Mouse (Mus musculus) heart, adult 2 months (tissue): ENCODE results near the gene Palld. TPM values are rescaled to one million over a fixed set of nuclear protein-coding genes. Genes with fewer than 3 reads are reported as not detected.

Source experiments
- DNase-seq, 2 experiments: peaks; one replicate each; pipeline ENCODE4 v3.0.0; 2021
- H3K27ac ChIP-seq: fragments of 200-600 bp; 2 replicates; pipeline ENCODE4 v1.8.1; 2022
- H3K27me3 ChIP-seq: fragments of 200-500 bp; 2 replicates; pipeline ENCODE4 v1.6.1; 2012; ENCODE audit warnings: mild to moderate bottlenecking, low read length, inconsistent platforms, mixed read lengths; ENCODE audit not compliant: control insufficient read depth, insufficient read depth
- H3K36me3 ChIP-seq: fragments of 200-500 bp; 2 replicates; pipeline ENCODE4 v1.6.1; 2012; ENCODE audit warnings: low read length, inconsistent platforms; ENCODE audit not compliant: control insufficient read depth, insufficient read depth
- H3K4me1 ChIP-seq: fragments of 200-500 bp; 2 replicates; pipeline ENCODE4 v1.6.1; 2011; ENCODE audit warnings: low read length; ENCODE audit not compliant: control insufficient read depth, insufficient read depth
- H3K4me3 ChIP-seq: fragments of 200-600 bp; 2 replicates; pipeline ENCODE4 v1.8.1; 2022
- H3K79me2 ChIP-seq: fragments of 200-500 bp; replicated peaks from 2 replicates; pipeline ENCODE4 v1.6.1; 2012; ENCODE audit warnings: mild to moderate bottlenecking, inconsistent platforms, low read length, moderate library complexity, mixed read lengths; ENCODE audit not compliant: control insufficient read depth, insufficient read depth
- H3K9ac ChIP-seq: fragments of 200-500 bp; 2 replicates; pipeline ENCODE4 v1.6.1; 2012; ENCODE audit warnings: low read depth, mild to moderate bottlenecking, control low read depth, inconsistent platforms, low read length, mixed read lengths
- CTCF ChIP-seq: fragments of 200-600 bp; IDR thresholded peaks from 2 replicates; pipeline ENCODE4 v1.8.1; 2022; ENCODE audit warnings: antibody characterized with exemption, mild to moderate bottlenecking, moderate library complexity
- EP300 ChIP-seq: fragments of 200-500 bp; IDR thresholded peaks from 2 replicates; pipeline ENCODE4 v1.6.1; 2011; ENCODE audit warnings: low read depth, low read length, control low read depth; ENCODE audit not compliant: insufficient read depth
- POLR2A ChIP-seq: fragments of 200-500 bp; IDR thresholded peaks from 2 replicates; pipeline ENCODE4 v1.6.1; 2011; ENCODE audit warnings: mild to moderate bottlenecking, low read depth, low read length, control low read depth; ENCODE audit not compliant: insufficient read depth
- WGBS: fragments of 180-500 bp; shearing (Covaris S2); methylation state at CpG from one replicate; pipeline ENCODE4 v1.1.7; 2018; 5-methylcytosine and 5-hydroxymethylcytosine counted together
- intact Hi-C: fragments of 180-260 bp; cut with DNase I; formaldehyde crosslinking; loops from one replicate; pipeline ENCODE4 v1.15.1; 2025
- polyA plus RNA-seq: library from polyadenylated mRNA; depleted of rRNA; stranded (reverse); fragments of >200 nt; gene quantifications from 2 replicates; pipeline ENCODE4 v1.2.3, GENCODE M21; 2012
- total RNA-seq, 2 experiments: library from RNA; stranded (reverse); gene quantifications; 2 replicates each; pipeline ENCODE4 v1.2.3; 2021

The Palld gene
- total and polyA plus RNA-seq, 3 experiments: 60.3 to 188 (median 169) TPM

GRCm38 (mm10) chr8:61803764-61804163, 98.7 kb downstream of the Palld start:
- Histone ChIP-seq H3K4me1 (no peaks in the 10 kb centered on the region), H3K4me3 (no peak overlapping the region), H3K9ac (no peak overlapping the region), H3K36me3 (no peaks in the 10 kb centered on the region; the same call in 1 of the 2 replicates), H3K27me3 (no peaks in the 10 kb centered on the region), H3K79me2 (0 out of 2 replicates have a peak, but pooled peaks cover 2% of the 10 kb centered on the region), H3K27ac (no peak overlapping the region)
- intact Hi-C loops: no loop called here
- no peak for TF ChIP-seq EP300
- TF ChIP-seq CTCF: no peak
- no peak for TF ChIP-seq POLR2A
- 63% methylated on average over 2 of the region's 2 CpGs for WGBS
- DNase-seq: peak in 1 of 2 experiments; percentile 16

- DNase-seq: no peak
- 61% methylated on average over 2 of the region's 2 CpGs for WGBS
- intact Hi-C loops: no loop called here
- peaks cover 1% of the 10 kb centered on the region; the same call in 1 of the 2 replicates for H3K36me3 ChIP-seq
- no peak for TF ChIP-seq POLR2A
- TF ChIP-seq EP300: no peak
- TF ChIP-seq CTCF: no peak
- no peak overlapping the region for H3K9ac ChIP-seq
- H3K79me2 ChIP-seq: 0 out of 2 replicates have a peak, but pooled peaks cover 2% of the 10 kb centered on the region
- H3K4me1 ChIP-seq: no peaks in the 10 kb centered on the region
- no peak overlapping the region for H3K4me3 ChIP-seq
- no peaks in the 10 kb centered on the region for H3K27me3 ChIP-seq
- no peak overlapping the region for H3K27ac ChIP-seq
Measured at GRCm38 (mm10) chr8:61802840-61803239, 99.7 kb downstream of the Palld start.

GRCm38 (mm10) chr8:61797391-61797947, 105.0 kb downstream of the Palld start:
- DNase-seq: no peak
- no peak for TF ChIP-seq CTCF
- no peak for TF ChIP-seq EP300
- TF ChIP-seq POLR2A: no peak
- Histone ChIP-seq H3K4me1 (peaks cover 2% of the 10 kb centered on the region; the same call in 1 of the 2 replicates), H3K36me3 (peaks cover 11% of the 10 kb centered on the region), H3K27me3 (no peaks in the 10 kb centered on the region), H3K79me2 (no peaks in the 10 kb centered on the region; the same call in 1 of the 2 replicates), H3K9ac (no peak overlapping the region), H3K4me3 (no peak overlapping the region), H3K27ac (peak overlapping the region; percentile 6)
- 64% methylated on average over 1 of the region's 1 CpGs for WGBS
- intact Hi-C loops: no loop called here

GRCm38 (mm10) chr8:61796537-61797050, 105.9 kb downstream of the Palld start:
- TF ChIP-seq POLR2A: no peak
- no peak for TF ChIP-seq EP300
- no peak for TF ChIP-seq CTCF
- H3K27ac ChIP-seq: no peak overlapping the region
- H3K9ac ChIP-seq: no peak overlapping the region
- intact Hi-C loops: no loop called here
- H3K79me2 ChIP-seq: no peaks in the 10 kb centered on the region; the same call in 1 of the 2 replicates
- DNase-seq: no peak
- no peak overlapping the region for H3K4me3 ChIP-seq
- no peaks in the 10 kb centered on the region for H3K27me3 ChIP-seq
- WGBS: 81% methylated on average over 7 of the region's 7 CpGs
- peaks cover 11% of the 10 kb centered on the region for H3K36me3 ChIP-seq
- peaks cover 2% of the 10 kb centered on the region; the same call in 1 of the 2 replicates for H3K4me1 ChIP-seq

- Histone ChIP-seq H3K79me2 (no peaks in the 10 kb centered on the region; the same call in 1 of the 2 replicates), H3K27ac (no peak overlapping the region), H3K27me3 (no peaks in the 10 kb centered on the region), H3K36me3 (peaks cover 2% of the 10 kb centered on the region; the same call in 1 of the 2 replicates), H3K4me3 (no peak overlapping the region), H3K4me1 (no peaks in the 10 kb centered on the region), H3K9ac (no peak overlapping the region)
- DNase-seq: no peak
- 76% methylated on average over 3 of the region's 3 CpGs for WGBS
- intact Hi-C loops: loop anchor here (5.0 kb wide), 1 partner anchor 42 kb away; no protein-coding TSS in a partner anchor
- TF ChIP-seq POLR2A (no peak), EP300 (no peak), CTCF (no peak)
Measured at GRCm38 (mm10) chr8:61789946-61790345, 112.5 kb downstream of the Palld start.

GRCm38 (mm10) chr8:61789289-61789688, 113.2 kb downstream of the Palld start:
- WGBS: 88% methylated on average over 5 of the region's 5 CpGs
- no peak overlapping the region for H3K4me3 ChIP-seq
- H3K79me2 ChIP-seq: no peaks in the 10 kb centered on the region; the same call in 1 of the 2 replicates
- no peak overlapping the region for H3K27ac ChIP-seq
- no peak for TF ChIP-seq EP300
- no peak for TF ChIP-seq CTCF
- TF ChIP-seq POLR2A: no peak
- no peaks in the 10 kb centered on the region for H3K27me3 ChIP-seq
- H3K9ac ChIP-seq: no peak overlapping the region
- intact Hi-C loops: loop anchor here (5.0 kb wide), 1 partner anchor 43 kb away; no protein-coding TSS in a partner anchor
- no peaks in the 10 kb centered on the region for H3K4me1 ChIP-seq
- H3K36me3 ChIP-seq: no peaks in the 10 kb centered on the region
- no peak for DNase-seq
